Comparison of ENCODE assay signal across 8 mouse cellular contexts in genomic region chr16:34902294-34902680, GRCm38 (mm10).
DNase-seq lines count a peak whose midpoint lies in the region; ATAC-seq lines count a peak whose summit lies in the region.

No protein-coding gene starts in this region.

- no peaks in the 10 kb centered on the region for H3K9me3 ChIP-seq in hindbrain, embryonic 10.5 days
- H3K9me3 ChIP-seq in hindbrain, embryonic 12.5 days (replicated peaks), result no peaks in the 10 kb centered on the region
- no peaks in the 10 kb centered on the region for H3K9me3 ChIP-seq in midbrain, embryonic 15.5 days

- no peaks in the 10 kb centered on the region for H3K36me3 ChIP-seq in hindbrain, embryonic 10.5 days
- no peaks in the 10 kb centered on the region for H3K36me3 ChIP-seq in hindbrain, embryonic 12.5 days
- H3K36me3 ChIP-seq in midbrain, embryonic 15.5 days (replicated peaks), result no peaks in the 10 kb centered on the region

- intact Hi-C loops in left cerebral cortex, postnatal 10 days (cut with DNase I), result loop anchor here (2.0 kb wide), 1 partner anchor 65 kb away; no protein-coding TSS in a partner anchor

- peak; percentile 75 for DNase-seq in hindbrain, embryonic 10.5 days (ENCODE audit: low spot score)
- peak; percentile 76 for DNase-seq in forelimb bud, embryonic 11.5 days (ENCODE audit: low read depth, low spot score)
- DNase-seq in hindlimb bud, embryonic 11.5 days (ENCODE audit: extremely low spot score, low read depth, low spot score), result peak; percentile 62
- peak; percentile 70 to 81 for DNase-seq in left cerebral cortex, postnatal 10 days (ENCODE audit: extremely low spot score in 1 of 2, low spot score in 2 of 2)
- peak; percentile 86 for DNase-seq in testis, postnatal 10 days (ENCODE audit: low spot score)

- H3K4me2 ChIP-seq in hindbrain, embryonic 12.5 days (replicated peaks), result no peak overlapping the region
- H3K4me2 ChIP-seq in midbrain, embryonic 15.5 days, result no peak overlapping the region

- 21% methylated on average over 9 of the region's 9 CpGs for WGBS in hindbrain, embryonic 10.5 days
- 18% methylated on average over 9 of the region's 9 CpGs for WGBS in hindbrain, embryonic 12.5 days
- WGBS in midbrain, embryonic 15.5 days, result 23% methylated on average over 9 of the region's 9 CpGs

- no peak overlapping the region for H3K4me3 ChIP-seq in hindbrain, embryonic 10.5 days
- no peak overlapping the region for H3K4me3 ChIP-seq in hindbrain, embryonic 12.5 days
- H3K4me3 ChIP-seq in midbrain, embryonic 15.5 days, result no peak overlapping the region

- no peak for ATAC-seq in hindbrain, embryonic 12.5 days (ENCODE audit: low FRiP score)
- ATAC-seq in cerebellum, adult (ENCODE audit: insufficient number of reproducible peaks, low FRiP score, low TSS enrichment), result peak; percentile 22; the same call in 1 of the 2 replicates
- ATAC-seq in midbrain, embryonic 15.5 days (replicated peaks), result peak; percentile 62

- no peak overlapping the region for H3K9ac ChIP-seq in hindbrain, embryonic 12.5 days
- no peak overlapping the region for H3K9ac ChIP-seq in midbrain, embryonic 15.5 days

- no peak overlapping the region for H3K27ac ChIP-seq in hindbrain, embryonic 10.5 days
- no peak overlapping the region for H3K27ac ChIP-seq in hindbrain, embryonic 12.5 days
- H3K27ac ChIP-seq in midbrain, embryonic 15.5 days, result no peak overlapping the region

- H3K27me3 ChIP-seq in hindbrain, embryonic 10.5 days (ENCODE audit: insufficient read depth, poor library complexity, severe bottlenecking), result no peaks in the 10 kb centered on the region
- no peaks in the 10 kb centered on the region for H3K27me3 ChIP-seq in hindbrain, embryonic 12.5 days
- H3K27me3 ChIP-seq in midbrain, embryonic 15.5 days (replicated peaks), result no peaks in the 10 kb centered on the region

- H3K4me1 ChIP-seq in hindbrain, embryonic 10.5 days (replicated peaks), result peaks cover 25% of the 10 kb centered on the region
- peaks cover 20% of the 10 kb centered on the region for H3K4me1 ChIP-seq in hindbrain, embryonic 12.5 days
- peaks cover 17% of the 10 kb centered on the region for H3K4me1 ChIP-seq in midbrain, embryonic 15.5 days
